Mouse (Mus musculus): ENCODE results near the gene Rims1.

The Rims1 gene

DNA sequence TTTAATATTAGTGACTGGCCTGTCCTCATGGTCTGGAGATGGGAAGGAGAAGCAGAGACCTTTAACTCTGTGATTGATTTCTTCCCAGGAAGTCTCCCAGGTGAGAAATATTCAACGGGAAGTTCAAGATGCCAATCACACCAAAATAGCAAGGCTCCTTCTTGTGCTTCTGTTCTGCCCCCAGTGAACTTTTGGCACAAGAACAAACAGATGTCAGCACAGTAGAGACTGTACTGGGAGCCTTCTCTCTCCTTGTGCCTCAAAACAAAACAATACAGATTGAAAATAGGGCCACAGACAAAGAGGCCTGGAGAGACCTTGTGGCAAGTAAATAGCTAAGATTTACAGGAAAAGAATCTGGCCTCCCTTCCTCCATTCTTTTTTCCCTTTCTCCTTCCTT, 110.7 kb downstream of the Rims1 start:
- in situ Hi-C loops (cut with MboI; ENCODE audit: low sequenced_read_pairs): no loop called here

DNA sequence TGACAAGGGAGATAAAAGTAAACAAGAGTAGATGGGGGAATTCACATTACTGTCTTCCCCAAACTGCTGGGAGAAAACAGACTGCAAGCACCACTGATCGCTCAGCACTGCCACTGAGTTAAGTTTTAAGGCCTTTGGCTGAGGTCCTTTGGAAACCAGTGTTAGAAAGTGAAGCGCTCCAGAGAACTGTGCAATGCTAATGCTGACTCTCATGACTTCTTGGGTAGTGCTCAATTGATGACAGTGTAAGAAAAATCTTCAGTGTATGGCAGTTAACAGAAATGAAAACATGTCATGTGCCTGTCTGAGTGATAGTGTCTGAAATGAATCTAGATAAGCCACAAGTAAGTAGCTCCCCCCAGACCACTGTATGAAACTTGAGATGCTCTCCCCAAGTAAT, 111.3 kb downstream of the Rims1 start:
- in situ Hi-C loops (cut with MboI; ENCODE audit: low sequenced_read_pairs): no loop called here

DNA sequence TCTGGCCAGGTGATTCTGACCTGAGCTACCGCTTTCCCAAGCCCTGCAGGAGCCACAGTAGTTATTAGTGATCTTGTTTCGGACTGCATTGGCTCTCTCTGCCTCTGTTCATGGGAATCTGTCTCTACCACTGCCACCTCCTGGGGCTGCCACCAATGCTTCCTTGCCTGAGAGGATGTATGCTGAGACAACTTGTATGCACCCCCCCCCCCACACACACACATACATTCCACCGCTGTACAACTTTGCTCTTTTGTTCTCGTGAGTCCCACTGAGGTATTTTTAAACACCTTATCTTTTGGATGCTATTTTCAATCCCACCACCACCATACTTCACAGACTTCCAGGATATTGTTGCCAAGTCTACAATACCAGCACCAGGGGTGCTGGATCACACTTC, 122.3 kb downstream of the Rims1 start:
- in situ Hi-C loops (cut with MboI; ENCODE audit: low sequenced_read_pairs): no loop called here

DNA sequence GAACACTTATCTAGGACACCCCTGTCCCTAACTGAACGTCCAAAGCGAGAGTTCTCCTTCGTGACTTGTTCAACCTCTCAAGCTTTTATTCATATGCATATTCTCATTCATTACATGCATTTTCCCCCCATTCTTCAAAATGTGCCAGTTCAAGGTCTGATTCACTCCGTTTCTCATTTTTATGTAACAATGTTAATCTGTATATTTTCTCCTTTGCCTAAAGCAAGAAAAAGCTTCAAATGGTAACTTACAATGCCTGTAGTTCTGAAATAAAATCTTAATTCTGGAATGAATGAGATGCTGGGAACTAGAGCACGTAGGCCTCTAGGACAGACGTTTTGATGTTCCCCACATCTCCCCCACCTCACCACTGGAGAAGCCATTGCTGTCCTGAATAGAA, 141.6 kb downstream of the Rims1 start:
- in situ Hi-C loops (cut with MboI; ENCODE audit: low sequenced_read_pairs): no loop called here

DNA sequence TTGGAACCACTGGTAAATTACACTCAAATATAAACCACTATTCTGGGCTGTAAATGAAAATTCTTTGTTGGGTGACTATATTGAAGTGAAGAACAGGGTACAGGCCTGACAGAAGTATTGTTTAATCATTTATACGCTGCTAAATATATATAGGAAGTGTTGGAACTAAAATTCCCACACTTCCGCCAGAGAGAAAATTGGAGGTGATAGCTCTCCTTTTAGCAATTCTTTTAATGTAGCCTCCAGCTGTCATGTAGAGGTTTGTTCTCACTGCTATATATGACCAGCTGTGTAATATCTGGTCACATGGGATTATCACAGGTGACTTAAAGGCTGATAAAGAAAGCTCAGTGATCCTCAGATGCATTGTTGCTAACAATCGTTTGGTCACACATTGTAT, 144.0 kb downstream of the Rims1 start:
- in situ Hi-C loops (cut with MboI; ENCODE audit: low sequenced_read_pairs): no loop called here

DNA sequence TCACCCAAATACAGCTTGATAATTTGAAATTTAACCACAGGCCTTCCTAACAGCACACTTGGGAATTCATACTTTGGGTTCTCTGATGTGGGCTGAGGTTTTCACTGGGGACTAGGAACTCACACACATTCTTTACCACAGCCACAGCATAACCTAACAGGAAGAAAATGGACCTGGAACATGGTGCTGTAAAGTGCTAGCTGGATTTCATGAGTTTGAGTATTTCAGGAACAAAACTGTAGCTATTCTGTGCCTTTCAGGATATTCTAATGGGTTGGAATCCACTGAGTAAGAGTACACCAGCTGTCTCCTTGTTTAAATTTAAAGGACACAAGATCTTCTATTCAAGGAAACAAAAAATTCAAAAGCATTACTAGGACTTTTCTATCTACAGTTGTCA, 149.8 kb downstream of the Rims1 start:
- in situ Hi-C loops (cut with MboI; ENCODE audit: low sequenced_read_pairs): no loop called here

DNA sequence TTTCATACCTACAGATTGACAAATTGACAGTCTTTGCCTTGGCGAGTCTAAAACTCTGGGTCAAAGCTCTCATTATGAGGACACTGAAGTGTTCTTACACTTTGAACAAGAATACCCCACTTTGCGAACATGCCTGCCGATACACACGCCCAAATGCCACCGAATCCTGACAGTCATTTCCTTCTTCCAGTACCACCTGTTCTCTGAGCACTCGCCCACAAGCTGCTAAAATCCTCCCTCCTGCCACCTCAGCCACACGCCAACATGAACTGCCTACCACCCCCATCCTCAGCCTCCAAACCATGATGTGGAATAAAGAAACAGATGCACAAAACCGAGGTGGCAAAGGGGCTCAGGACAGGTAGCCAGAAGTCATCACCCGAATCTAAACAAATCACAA, 150.9 kb downstream of the Rims1 start:
- in situ Hi-C loops (cut with MboI; ENCODE audit: low sequenced_read_pairs): no loop called here

DNA sequence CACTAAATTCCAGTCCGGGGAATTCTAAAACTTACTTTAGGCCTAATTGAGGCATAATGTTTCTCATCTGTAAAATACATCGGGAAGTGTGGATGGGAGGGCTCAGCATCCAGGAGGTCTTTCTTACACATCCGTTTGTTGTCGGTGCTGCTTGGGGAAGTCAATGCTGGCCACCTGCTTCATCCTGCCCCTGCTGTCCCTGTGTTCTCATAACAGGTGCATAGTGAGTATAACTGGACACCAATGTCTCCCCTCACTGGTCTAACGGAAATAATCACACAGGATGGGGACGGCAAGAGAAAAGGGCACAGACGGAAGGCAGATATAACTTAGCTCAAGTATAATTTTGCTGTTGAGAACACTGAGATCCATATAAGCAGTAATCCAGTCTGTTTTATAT, 155.2 kb downstream of the Rims1 start:
- in situ Hi-C loops (cut with MboI; ENCODE audit: low sequenced_read_pairs): no loop called here

DNA sequence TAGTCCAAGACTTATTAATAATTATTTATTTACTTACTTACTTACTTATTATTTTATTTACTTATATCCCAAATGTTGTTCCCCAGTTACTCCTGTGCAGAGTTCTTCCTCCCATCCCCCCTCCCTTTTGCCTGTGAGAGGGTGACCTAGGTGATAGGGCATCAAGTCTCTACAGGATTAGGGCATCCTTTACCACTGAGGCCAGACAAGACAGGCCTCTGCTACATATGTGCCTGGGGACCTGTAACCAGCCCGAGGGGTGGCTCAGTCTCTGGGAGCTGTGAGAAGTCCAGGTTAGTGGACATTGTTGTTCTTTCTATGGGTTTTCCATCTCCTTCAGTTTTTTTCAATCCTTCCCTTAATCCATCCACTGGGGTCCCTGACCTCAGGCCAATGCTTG, 156.4 kb downstream of the Rims1 start:
- in situ Hi-C loops (cut with MboI; ENCODE audit: low sequenced_read_pairs): no loop called here

DNA sequence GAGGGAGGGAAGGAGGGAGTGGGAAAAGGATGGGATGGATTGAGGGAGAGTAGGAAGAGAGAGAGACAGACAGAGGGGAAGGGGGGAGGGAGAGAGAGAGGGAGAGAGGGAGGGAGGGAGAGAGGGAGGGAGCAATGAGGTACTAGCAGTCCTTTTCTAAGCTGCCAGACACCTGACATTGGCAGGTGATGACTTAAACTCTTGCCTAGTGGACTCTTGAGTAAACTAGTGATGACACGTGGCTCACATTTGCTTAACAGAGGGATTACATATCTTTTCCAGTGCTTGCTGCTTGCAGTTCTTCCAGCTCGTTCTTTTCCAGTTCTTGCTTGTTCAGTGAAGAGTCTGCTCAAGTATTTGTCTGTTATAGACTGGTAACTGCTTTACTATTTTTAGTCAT, 160.5 kb downstream of the Rims1 start:
- in situ Hi-C loops (cut with MboI; ENCODE audit: low sequenced_read_pairs): no loop called here

DNA sequence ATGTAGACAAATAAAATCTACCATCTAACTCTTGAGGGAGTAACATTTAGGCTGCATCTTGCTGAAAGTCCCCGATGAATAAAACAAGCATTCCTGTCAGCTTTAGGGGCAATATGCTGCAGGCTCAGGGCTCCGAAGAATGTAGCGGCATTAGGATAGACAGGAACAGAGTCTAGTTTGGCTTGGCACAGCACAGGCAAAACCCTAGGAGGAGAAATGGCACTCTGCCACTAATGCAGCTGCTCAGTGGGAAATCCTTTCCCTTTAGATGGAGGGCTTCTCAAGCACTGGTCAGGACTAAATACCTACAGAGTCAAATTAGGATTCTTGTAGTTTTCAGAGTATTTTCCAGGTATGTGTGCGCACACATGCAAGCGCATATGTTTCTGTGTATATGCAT, 165.2 kb downstream of the Rims1 start:
- in situ Hi-C loops (cut with MboI; ENCODE audit: low sequenced_read_pairs): no loop called here

DNA sequence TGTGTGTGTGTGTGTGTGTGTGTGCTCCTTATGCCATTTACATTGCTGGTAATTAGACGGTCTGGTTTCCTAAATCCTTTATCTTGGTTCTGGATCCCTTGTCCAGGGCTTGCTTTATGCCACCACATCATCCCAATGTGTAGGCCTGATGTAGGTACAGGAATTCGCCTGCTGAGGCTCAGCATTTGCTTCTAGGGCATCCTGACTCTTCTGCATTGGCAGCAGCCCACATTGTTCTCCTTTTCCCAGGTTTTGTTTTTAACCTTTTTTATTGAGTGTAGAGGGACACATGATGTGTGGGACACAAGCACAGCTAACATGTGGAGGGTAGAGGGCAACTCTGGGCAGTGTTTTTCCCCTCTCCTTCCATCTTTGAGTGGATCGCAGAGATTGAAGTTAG, 166.1 kb downstream of the Rims1 start:
- in situ Hi-C loops (cut with MboI; ENCODE audit: low sequenced_read_pairs): no loop called here

DNA sequence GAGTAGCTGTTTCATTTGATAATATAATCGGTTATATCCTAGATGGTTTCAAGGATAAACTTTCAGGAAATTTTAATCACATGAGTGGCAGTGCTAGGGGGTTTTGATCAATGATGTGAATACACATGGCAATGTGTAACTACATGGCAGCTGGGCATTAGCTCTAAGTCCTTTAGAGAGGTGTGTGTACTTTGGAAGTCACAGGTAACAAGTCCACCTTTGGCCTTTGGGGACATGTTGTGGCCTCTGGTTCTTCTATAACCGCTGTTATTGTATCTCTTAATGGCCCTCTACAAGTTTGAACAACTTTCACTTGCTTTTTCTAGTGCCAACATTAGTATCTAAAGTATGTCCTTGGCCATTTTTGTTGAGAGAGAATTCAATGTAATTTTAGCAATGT, 171.9 kb downstream of the Rims1 start:
- in situ Hi-C loops (cut with MboI; ENCODE audit: low sequenced_read_pairs): no loop called here

DNA sequence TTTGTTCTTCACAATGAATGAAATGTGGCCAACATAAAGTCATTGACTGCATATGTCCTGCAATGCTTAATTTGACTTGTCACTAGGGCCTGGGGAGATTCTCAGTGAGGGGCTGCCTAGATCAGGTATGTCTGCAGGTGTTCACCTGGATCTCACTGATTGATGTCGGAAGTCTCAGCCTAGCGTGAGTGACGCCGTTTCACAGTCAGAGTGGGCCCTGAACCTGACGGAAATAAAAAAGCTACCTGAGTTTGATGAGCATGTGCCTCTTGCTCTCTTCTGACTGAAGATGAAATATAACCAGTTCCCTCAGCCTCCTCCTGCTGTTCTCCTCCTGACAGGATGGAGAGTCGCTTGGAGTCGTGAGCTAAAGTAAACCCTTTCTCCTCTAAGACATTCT, 173.2 kb downstream of the Rims1 start:
- in situ Hi-C loops (cut with MboI; ENCODE audit: low sequenced_read_pairs): no loop called here

DNA sequence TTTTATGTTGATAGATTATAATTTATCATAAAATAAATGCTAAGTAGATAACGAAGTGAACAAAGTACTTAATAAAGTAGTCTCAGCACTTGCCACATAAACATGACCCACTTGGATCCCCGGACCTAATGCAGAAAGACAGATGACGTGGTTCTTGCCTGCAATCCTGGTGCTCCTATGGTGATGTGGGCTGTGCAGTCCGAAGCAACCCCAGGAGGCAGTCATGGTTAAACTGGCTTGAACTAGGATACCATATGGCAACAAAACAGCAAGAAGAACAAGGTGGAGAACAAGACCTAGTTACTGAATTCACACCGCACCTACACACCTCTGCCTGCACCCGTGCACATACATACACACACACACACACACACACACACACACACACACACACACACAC, 173.8 kb downstream of the Rims1 start:
- in situ Hi-C loops (cut with MboI; ENCODE audit: low sequenced_read_pairs): no loop called here

DNA sequence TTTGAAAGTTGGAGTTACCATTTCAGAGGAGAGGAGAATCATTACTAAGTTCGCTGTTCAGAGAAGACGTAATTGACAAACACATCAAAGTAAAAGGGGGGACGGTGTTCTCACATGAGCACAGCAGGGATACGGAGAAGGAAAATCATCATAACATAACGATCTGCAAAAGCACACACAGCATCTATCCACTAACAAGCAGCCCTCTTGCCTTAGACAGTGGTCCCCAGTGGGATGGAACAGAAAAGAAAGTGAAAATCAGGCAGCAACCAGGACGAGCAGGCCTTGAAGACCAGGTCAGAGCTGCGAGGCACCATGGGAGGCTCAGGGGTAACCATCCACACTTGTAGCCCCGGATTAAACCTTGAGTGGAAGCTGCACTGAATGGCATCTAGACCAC, 176.8 kb downstream of the Rims1 start:
- in situ Hi-C loops (cut with MboI; ENCODE audit: low sequenced_read_pairs): no loop called here

DNA sequence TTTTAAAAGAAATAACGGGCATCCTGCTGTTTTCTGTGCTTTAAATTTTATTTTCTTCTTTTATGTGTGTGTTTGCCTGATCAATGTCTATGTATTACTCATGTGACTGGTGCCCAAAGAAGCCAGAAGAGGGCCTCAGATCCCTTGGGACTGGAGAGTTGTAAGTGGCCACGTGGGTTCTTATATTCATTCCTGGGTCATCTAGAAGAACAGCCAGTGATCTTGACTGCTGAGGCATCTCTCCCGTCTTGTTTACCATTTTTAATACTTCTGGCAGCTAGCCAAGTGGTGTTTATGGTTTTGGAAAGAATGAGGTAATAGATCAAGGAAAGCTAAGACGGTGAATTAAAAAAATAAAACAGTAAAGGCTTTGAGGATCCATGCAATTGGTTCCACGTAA, 178.8 kb downstream of the Rims1 start:
- in situ Hi-C loops (cut with MboI; ENCODE audit: low sequenced_read_pairs): no loop called here

DNA sequence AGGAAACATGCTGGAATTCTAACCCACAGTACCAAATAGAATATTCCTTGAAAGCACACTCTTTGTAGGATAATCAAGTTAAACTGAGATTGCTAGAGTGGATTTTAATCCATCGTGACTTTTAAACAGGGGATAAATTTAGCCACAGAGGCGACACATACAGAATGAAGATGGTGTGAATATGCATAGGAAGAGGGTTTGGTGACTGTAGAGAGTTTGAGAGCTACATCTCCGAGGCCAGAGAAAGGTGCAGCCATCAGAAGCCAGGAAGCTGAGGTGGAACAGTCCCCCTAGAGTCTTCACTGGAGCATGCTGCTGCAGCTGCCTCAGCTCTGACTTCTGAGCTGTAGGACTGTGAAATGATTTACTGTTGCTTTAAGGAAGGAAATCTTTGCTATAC, 179.5 kb downstream of the Rims1 start:
- in situ Hi-C loops (cut with MboI; ENCODE audit: low sequenced_read_pairs): no loop called here

DNA sequence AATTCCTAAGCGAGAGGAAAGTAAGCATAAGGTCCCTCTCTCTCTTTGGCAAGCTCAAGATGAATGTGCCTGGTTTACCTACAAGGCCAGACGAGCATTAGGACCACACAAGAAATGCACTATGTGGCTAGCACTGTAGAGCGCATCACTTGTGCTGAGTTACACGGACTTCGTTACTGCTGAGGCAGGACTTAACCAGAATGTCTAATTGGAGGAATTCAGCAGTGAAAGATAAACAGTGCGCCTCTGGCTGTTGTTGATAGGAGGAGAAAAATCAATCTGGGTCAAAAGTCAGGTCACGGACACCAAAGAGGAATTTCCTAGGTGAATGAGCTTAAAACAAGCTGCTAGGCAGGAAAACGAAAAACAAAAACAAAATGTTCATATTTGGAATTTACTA, 185.0 kb downstream of the Rims1 start:
- in situ Hi-C loops (cut with MboI; ENCODE audit: low sequenced_read_pairs): no loop called here

DNA sequence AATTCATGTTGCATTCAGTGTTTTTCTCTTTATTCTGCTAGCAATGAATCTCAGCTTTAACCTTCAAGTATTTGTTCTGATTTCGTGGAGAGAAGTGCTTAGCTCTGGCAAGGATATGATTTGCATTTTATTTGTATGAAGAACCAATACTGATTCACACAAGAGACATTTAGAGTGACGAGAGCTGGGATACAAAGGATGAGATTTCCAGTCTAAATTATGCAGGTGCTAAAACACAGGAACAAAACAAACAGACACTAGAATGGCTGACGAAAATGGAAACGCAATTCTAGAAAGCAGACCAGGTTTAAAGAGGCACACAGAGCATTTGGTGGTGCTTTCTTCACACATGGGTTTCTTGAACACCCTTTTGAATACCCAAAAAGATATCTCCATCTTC, 190.2 kb downstream of the Rims1 start:
- in situ Hi-C loops (cut with MboI; ENCODE audit: low sequenced_read_pairs): no loop called here

DNA sequence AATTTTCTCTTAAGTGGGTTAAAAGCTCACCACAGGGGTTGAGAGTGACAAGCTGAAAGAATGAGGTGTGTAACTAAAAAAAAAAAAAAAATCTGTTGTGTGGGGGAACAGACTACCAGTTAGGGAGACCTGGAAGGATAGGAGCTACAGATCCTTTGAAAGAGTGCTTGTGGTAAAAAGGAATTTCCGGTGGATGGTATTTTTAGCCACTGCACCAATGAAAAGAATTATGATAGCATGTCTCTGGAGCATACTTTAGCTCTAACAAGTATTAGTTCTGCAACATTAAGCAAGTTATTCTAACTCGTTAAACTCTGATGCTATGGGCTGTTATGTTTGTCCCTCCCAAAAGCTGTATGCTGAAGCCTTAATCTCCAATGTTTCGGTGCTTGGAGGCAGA, 192.2 kb downstream of the Rims1 start:
- in situ Hi-C loops (cut with MboI; ENCODE audit: low sequenced_read_pairs): no loop called here

DNA sequence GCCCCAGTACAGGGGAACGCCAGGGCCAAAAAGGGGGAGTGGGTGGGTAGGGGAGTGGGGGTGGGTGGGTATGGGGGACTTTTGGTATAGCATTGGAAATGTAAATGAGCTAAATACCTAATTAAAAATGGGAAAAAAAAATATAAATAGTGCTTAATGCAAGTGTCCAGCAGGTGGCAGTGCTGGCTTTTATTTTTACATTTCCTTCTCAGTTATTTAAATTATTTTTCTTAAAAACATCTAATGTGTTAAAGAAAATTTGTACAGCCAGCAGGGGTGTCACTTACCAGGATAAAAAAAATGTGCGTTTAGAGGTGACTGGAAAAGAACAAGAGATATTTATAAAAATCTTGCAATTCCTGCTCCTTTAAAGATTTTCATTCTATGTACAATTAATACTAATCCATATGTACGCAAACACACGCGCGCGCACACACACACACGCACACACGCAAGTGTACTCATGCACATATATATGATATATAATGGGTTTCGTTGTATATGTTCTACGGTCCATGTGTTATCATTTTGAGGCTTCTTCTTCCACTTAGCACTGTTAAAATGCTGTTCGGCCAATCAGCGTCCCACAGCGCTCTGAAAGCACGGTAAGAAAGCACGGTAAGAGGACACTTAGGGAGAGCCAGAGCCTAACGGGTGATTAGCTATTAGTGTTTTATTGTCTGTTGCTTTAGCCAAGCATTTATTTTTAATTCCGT, 201.3 kb downstream of the Rims1 start:
- in situ Hi-C loops (cut with MboI; ENCODE audit: low sequenced_read_pairs): no loop called here

DNA sequence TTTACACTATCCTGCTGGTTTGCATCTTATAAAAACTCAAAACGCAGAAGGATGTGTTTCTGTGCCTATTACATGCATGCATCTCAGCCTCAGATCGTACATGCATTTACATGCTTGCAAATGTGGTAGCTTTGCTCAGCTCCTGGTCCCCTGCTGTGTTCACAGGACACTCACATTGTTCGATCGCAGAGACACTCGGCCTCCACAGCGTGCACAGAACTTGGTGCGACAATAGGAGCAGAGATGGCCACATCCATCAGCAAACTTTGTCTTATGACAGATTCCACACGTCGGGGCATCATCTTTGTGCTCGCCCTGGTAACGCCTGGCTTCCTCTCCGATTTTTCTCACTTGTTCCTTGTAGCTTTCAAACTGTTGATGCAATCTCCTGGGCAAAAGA, 209.6 kb downstream of the Rims1 start:
- in situ Hi-C loops (cut with MboI; ENCODE audit: low sequenced_read_pairs): no loop called here

DNA sequence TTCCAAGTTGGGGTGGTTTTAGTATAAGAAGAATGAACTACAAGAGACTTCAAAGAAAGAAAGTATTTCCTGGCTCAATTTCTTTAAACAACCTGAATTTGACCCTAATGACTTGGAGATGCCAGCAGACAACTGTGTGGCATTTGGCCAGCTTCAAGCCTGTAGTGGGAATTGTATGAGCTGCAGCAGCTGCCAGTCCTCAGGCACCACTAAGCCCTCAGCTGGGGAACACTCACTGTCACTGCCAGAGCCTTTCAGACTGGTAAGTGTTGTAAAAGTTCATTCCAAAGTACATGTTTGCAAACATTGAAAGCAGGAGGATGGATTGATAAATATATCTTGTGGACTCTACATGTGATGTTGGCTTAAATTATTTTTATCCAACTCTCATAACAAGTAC, 211.0 kb downstream of the Rims1 start:
- in situ Hi-C loops (cut with MboI; ENCODE audit: low sequenced_read_pairs): no loop called here

Measured in CH12F3 (cell line).